Mouse (Mus musculus) mouse trophoblast stem cell (cell line): ENCODE results near the gene Grhl1.
"Not testable (repeated sequence)": the region's sequence is repeated elsewhere in the genome, so short reads cannot be mapped to it uniquely, and the experiment has no call there.

Source experiments
- in situ Hi-C, 2 experiments: fragments of 300-500 bp; cut with MseI, MboI; formaldehyde crosslinking; loops; 2 replicates in 1 of 2; 3 replicates in 1 of 2; pipeline ENCODE4 v1.15.1; 2025

Gene Grhl1

DNA sequence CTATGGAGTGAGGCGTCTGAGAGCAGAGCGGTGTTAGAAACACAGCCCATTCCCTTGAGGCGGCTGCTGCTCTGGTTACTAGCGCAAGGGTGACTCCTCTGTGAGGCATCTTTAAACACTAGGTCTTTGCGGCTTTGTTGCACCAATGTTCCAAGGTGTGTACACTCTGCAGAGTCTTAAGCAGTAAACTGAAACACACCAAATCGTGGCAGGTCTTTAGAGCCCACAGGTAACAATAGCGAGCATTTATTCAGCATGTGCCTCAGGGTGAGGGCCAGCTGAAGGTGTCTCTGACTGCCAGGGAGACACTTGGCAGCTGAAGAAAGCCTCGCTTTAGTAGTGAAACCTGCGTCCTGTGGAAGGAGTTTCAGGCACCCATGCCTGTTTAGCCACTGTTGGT is 20.0 kb downstream of the Grhl1 start:
- in situ Hi-C loops = loop anchor here in 1 of 2 experiments (10.0 kb wide), 1 partner anchor 117 kb away; no protein-coding TSS in a partner anchor

DNA sequence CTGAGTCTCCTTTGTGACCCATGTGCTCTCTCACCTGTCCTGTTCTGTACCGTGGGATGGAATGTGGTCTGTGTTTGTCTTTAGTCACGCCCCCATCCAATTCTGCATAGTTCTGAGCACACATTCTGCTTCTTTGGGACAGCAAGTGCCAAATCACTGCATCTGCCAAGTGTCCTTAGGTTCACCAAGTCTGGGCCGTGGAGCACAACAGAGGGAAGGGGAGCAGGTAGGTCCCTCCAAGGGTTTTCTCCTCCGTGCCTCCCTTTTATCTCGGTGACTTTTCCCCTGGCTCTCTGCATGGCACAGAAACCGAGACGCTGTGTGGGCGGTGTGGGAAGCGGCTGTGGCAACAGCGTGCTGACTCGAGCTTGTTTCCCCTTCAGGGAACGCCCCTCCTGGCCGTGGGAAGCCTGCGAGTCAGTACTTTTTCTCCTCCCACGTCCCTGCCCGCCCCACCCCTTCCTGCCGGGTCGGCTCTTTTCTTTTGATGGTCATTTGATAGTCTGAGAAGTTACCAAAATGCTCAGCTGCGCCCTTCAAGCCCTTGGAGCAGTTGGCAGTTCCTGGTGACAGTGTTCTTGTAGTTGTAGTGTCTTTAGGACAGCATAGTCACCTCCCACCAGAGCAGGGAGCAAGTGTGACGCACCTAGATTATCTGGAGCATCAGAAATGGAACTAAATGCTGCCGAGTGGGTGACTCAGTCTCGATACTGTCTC is 21.0 kb downstream of the Grhl1 start:
- in situ Hi-C loops = loop anchor here in 1 of 2 experiments (10.0 kb wide), 1 partner anchor 118 kb away; no protein-coding TSS in a partner anchor

DNA sequence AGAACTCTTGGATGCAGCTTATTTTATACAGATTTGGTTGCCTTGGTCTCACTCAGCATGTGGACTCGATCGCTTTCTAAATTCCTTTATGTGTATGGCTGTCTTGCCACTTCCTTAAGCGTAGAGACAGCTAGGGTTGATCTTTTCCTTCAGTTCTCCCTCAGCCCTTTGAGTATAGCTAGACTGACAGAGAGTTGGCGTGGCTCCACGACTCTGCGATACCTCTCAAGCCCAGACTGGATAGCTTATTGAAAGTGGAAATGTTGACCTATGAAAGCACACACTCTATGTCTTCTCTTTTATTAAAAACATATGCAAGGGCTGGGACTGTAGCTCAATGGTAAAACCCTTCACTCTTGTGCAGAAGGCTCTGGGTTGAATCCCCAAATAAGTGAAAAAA is 25.3 kb downstream of the Grhl1 start:
- in situ Hi-C loops = loop anchor here in 1 of 2 experiments (10.0 kb wide), 1 partner anchor 123 kb away; no protein-coding TSS in a partner anchor

DNA sequence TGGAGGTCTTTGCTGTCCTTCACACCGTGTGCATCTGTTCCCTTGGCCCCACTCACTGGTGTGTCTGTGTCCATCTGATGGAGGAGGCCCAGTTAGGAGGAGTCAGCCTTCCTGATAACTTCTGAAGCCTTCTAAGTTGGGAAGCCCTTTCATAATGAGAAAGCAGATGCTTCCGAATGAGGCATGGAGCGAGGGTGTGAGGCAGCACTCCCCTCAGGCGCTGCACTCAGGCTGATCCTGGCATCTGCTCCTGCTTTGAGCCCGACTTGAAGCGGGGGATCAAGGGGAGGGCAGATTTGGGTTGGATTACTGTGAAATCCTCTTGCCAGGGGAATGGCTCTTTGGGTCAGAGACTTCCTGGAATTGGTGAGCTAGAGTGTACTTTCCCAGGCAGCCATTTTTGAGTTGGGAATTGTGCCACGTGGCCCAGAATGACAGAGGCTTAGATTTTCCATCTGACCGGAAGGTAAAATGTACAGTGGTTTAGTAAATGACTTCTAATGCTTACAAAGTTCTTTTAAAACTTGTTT is 27.3 kb downstream of the Grhl1 start:
- in situ Hi-C loops = loop anchor here in 1 of 2 experiments (10.0 kb wide), 1 partner anchor 125 kb away; no protein-coding TSS in a partner anchor

DNA sequence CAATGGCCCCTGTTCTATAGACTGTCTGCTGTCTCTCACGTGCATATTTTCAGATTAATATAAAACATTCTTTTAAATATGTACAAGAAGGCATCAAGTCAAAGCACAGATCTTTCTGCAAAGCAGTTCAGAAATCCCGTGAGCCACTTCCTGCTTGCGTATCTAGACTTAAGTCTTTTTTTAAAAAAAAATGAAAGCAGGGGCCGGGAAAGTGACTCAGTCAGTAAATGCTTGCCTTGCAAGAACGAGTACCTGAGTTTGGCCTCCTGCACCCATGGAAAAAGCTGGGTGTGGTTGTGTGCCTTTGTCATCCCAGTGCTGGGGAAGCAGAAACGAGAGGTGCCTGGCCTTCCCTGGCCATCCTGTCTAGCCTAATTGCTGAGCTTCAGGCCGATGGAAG is 28.0 kb downstream of the Grhl1 start:
- in situ Hi-C loops = loop anchor here in 1 of 2 experiments (5.0 to 10.0 kb wide), 2 partner anchors 97 to 125 kb away; no protein-coding TSS in a partner anchor

DNA sequence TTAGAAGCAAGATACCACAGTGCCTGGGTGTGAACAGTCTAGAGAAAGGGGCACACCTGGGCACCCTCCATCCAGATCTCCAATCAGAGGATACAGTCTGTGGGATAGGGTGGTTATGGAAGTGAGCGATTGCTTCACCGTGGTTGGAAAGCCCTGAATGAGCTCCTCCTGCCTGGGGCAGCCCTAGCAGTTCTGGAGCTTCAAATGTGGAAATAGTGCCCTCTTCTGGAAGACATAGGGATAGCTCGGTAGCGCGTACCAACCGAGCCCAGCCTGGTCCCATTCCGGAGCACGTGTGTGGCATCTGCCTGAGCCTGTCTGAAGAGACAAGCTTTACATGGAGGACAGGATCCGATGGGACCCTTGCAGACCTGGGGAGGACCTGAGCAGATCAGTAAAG is 28.7 kb downstream of the Grhl1 start:
- in situ Hi-C loops = loop anchor here in 1 of 2 experiments (5.0 to 10.0 kb wide), 2 partner anchors 96 to 126 kb away; no protein-coding TSS in a partner anchor

DNA sequence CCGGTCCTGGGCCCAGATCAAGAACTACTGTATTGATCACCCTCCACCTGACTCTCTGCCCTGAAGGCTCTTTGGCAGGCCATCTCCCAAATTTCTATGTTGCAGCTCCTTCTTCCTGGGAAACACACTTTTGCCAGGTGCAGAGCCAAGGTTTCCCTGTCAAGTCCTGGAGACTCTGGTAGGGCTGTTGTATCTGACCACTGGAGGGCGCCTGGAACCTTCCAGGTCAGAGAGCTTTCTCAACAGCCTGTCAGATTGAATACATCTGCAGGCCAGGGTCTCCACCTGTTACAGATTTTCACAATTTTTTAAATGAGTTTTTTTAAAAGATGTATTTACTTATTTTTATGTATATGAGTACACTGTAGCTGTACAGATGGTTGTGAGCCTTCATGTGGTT is 31.2 kb downstream of the Grhl1 start:
- in situ Hi-C loops = loop anchor here in 1 of 2 experiments (5.0 to 10.0 kb wide), 2 partner anchors 94 to 128 kb away; no protein-coding TSS in a partner anchor

DNA sequence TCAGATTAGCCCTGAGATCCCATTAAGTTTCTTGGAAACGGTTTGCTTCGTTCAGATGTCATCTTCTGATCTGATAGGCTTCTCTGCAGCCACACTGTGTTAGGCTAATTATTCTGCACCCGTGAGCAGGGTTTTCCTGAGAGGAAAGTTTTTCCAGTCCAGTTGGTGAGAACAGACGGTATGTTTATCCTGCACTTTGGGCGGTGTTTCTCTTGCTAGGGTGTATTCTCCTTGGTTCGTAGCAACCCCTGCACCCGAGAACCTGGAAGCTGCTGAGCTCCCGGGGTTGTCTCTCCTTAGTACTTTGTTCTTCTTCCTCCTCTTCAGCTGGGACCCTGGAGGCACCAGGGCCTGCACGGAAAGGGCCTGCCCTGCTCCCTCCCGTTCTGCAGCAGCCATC is 34.1 kb downstream of the Grhl1 start:
- in situ Hi-C loops = loop anchor here (5.0 to 10.0 kb wide), 2 partner anchors 76 to 131 kb away; partner anchors contain the start of gene Cys1 (in 1 of the 2)

DNA sequence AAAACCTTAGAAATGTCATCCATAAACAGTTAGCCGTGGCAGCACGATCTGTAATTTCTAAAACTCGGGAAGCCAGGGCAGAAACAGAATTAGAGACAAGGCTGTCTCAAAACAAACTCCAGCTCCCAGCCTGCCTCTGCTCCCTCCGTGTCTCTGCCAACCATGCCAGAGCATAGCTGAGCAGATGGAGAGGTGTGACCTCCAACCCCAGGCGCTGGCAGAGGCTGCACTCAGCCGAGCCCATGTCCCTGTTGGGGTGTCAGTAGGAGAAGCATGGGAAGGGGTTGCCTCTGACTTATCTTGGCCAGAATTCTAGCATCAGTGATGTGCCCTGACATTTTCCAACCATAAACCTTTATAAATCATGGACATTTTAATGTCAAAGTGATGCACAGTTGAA is 40.5 kb downstream of the Grhl1 start:
- in situ Hi-C loops = no loop called here

DNA sequence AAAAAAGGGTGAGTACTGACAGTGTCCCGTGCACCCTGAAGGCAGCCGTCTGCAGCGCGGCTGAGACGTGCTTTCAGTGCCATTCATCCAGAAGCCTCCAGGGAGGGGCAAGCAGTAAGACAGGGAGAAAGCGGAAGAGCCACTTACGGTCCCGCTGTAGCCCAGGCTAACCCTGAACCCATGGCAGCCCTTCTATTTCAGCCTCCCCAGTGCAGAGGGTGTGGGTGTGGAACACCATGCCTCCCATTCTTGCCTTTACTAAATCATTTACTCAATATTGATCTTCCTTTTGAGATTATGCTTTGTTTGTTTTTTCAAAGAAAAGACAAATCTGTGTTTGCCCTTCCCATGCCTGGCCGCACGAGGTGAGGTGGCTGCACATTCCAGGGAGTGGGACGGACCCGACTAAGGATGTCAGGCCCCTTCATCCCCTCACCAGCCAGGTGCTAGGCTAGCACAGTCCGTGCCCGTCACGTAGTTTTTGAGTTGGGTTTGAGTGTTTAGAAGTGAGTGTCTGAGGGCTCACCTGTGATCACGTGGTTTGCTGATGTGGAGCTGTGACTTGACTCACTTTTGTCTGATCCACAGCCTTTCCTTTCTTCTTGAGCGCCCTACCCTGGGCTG is 42.5 kb downstream of the Grhl1 start:
- in situ Hi-C loops = no loop called here

DNA sequence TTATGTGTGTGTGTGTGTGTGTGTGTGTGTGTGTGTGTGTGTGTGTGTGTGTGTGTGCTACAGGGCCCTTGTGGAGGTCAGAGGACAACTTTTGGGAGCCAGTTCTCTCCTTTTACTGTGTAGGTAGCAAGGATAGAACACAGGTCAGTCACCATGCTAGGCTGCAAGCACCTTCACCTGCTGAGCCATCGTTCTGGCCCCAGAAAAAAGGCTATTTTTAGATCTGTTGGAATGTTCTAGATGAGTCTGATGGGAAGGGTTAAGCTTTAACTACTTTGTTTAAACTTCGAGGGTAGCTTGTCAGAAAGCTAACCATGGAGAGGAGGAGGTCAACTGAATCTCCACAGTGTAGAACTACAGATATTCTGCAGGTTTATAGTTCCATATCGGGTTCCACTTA is 43.1 kb downstream of the Grhl1 start:
- in situ Hi-C loops = no loop called here

DNA sequence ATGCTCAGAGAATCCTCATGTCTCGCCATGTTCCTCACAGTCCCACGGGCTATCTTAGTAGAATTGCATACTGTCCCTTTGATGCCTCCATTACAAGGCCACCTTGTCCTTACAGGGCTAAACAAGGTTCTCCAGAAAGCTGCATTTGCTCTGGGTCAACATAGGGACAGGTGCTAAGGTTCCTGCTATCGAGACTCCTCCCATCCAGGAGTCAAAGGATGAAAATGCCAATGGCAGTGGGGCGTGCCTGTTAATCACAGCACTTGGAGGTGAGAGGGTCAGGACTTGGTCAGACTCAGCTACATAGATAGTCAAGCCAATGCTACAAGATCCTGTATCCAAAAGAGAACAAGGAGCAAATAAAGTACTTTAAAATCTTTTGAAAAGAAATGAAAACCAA is 47.4 kb downstream of the Grhl1 start:
- in situ Hi-C loops = no loop called here

DNA sequence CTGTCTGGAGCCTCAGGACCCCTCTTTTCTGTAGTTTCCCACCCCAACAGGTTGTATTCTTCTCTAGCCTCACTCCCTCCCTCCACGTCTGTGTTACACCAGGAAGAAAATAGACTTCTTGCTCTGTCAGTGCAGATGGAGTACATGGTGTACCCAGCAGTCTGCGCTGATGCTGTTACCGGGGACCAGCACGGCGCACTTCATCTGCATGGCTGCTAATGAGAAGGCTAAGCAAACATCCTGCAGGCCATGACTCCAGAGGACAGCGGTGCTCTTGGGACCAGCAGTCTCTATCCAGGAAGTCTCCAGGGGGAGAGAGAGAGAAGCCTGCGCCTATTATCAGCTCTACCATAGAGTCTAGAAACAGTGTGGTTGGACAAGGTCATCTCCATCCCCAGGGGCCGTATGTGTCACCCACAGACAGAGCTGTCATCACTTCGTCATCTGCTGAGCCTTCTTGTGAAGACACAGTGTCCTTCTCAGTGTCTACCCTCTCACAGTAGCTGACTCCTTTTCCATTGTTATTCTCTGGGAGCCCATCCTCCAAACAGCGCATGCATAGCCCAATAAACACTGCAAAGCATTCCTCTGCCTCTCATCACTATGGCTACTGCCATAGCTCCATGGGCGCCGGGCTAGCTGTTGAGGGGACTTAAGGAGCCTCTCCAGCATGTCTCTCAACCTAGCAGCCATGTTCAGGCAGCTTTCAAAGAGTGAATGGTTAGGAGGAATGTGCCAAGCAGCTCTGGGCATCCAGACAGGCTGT is 51.6 kb downstream of the Grhl1 start:
- in situ Hi-C loops = no loop called here

DNA sequence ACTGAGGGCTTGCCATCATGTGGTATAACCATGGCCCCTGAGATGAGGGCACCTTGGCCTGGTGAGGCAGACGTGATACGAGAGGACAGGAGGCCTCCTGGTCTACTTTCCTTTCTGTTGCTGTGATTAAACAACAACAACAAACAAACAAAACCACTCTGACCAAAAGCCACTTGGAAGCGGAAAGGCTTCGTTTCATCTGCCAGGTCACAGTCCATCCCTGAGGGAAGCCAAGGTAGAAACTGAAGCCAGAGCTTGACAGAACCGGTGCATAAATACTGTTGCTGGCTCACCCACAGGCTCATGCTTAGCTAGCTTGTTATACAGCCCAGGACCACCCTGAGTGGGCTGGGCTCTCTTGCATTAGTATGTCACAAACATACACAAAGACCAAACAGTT is 54.3 kb downstream of the Grhl1 start:
- in situ Hi-C loops = no loop called here

DNA sequence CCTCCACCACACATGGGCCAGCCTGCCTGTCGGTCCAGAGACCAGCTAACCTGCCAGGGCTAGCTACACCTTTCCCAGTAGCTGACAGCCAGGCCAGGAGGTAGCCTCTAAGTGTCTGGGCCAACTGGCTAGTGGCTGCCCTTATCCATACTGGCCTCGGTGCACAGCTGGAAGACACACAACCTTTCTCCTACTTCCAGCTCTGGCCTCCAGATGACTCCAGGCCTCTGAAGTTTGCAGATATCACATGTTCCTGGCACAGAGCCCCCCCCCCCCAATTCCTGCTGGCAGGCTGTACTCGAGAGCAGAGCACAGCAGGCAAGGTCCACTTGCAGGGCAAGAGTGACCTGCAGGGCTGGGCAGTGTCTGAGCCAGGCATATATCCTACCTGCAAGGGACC is 55.1 kb downstream of the Grhl1 start:
- in situ Hi-C loops = no loop called here

DNA sequence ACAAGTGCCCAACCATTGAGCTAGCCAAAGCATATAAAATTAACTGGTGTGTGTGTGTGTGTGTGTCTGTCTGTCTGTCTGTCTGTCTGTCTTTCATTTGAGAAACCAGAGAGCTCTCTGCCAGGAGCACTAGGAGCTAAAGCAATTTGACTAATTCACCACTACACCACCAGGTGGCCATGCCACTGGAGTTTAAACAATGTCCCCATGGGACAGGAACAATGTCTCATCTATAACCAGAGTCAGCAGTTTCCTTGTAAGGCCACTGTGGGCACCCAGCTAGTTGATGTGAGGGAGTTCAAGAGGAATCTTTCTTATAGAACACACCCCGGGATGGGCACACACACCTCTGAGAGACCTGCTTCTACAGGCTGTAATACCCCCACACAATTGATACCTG is 58.1 kb downstream of the Grhl1 start:
- in situ Hi-C loops = no loop called here

DNA sequence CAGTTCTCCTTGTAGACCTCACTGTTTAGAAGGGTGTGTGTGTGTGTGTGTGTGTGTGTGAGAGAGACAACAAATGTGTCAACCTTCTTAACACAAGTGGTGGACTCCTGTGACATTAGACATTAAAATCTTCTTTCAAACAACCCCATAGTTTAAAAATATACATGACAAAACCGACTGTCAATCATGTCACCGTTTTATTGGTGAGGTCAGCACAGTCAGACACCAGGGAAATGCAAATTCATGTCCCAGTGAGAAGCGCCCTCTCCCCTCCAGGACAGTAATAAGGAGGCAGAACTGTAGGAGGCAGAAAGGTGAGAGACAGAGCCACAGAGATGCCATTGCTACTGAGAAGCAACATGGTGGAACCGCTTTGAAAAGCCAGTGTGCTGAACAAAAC is 60.3 kb downstream of the Grhl1 start:
- in situ Hi-C loops = no loop called here

DNA sequence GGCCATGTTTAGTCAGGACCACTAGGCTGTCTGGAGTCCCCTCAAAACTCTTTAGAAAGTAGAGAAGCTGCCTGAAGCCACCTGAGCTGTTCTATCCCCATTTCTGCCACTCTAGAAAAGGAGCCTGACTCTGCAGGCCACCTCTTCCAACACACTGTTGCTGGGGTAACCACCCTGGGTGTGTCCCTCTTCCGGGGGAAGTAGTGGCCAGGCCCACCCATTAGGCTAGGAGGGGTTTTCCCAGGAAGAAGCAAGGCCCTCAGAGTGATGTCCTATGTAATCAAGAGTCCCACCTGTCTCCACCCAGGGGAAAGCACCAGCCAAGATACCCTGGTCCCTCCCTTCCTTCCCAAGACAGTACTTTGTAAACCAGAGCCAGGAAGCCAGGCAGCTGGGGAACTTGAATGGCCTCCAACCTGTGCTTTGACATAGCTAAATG is 61.7 kb downstream of the Grhl1 start:
- in situ Hi-C loops = no loop called here

DNA sequence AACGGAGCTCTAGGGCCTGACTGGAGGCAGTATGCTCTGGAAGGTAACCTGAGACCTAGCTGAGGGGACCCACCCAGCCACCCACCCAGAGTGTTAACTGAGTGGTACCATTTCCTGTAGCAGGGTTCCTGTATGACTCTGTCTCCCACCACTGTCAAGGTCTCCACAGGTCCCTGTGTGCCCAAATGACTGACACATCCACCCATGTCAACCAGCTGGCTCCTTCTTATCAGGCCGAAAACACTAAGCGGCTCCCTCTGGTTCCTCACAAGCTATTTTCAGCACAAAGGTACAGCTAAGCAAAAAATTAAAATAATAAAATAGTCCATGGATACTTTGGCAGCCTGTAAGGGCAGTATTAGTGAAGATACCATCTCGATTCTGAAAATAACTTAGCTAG is 62.1 kb downstream of the Grhl1 start:
- in situ Hi-C loops = no loop called here

DNA sequence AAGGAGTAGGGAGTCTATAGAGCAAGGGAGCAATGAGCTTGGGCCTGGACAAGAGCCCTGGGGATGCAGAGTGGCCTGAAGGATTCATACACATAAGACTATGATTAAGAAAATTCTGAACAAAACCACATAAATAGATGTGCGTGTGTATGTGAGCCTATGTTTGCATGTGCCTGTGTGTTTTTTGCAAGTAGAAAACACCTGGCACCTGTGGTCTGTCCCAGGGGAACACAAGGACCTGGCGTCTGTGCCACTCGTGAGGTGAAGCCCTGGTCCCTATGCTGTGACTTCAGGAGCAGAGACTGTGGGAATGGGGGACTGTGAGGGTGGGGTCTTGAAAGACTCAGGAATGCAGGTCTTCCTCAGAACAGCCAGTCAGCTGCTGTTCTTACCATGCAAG is 62.6 kb downstream of the Grhl1 start:
- in situ Hi-C loops = no loop called here

DNA sequence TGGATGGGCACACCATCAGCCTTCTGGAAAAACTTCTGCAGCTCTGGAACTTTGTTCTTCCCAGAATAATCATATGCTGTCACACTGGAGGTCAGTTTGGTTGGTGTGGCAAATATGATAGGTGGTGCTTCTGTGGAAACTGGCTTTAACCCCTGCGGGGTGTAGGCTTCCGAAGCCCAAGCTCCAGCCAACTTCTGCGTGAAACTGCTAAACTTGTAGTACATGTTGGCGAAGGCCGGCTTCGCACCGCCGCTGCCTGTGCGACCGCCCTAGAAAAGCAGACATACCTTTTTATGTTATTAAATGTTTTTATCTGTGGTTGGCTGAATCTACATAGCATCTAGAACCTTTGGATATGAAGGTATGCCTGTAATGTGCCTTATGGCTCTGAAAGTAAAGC is 66.7 kb downstream of the Grhl1 start:
- in situ Hi-C loops = not testable (repeated sequence)

DNA sequence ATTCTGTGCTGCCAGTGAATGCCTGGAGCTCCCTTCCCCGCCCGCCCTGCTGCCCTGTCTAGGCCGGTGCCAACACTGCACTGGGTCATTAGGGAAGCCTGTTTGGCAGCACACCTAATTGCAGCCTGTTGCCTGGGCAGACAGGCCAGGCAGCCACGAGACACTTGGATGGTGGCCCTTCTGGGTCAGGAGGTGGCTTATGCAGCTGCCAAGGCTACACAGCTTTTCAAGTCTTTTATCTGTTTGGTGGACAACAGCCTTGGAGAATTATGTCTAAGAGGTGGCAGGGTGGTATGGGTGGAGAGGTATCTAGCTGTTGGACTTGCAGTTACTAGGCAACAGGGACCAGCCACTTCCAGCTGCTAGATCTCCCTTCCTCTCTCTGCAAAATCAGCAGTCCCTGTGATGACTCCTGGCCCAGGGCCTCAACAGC is 70.3 kb downstream of the Grhl1 start:
- in situ Hi-C loops = no loop called here
